Mouse (Mus musculus) bone marrow macrophage, adult 2 months (primary cell): Measurements from ENCODE around the gene Pan2.

ENCODE experiments used
- CTCF ChIP-seq: IDR thresholded peaks from 2 replicates; pipeline ENCODE4 v1.5.1; 2012; ENCODE audit warnings: low read depth, mild to moderate bottlenecking, low read length, moderate library complexity
- POLR2A ChIP-seq: IDR thresholded peaks from 2 replicates; pipeline ENCODE4 v1.6.1; 2012; ENCODE audit warnings: mild to moderate bottlenecking, low read depth, low read length, borderline replicate concordance

GRCm38 (mm10) chr10:128358796-128359195 is 55.7 kb downstream of the Pan2 start:
- TF ChIP-seq CTCF (peak; percentile 46), POLR2A (no peak)
